Mouse (Mus musculus) brown adipose tissue, adult 24 weeks (tissue): ENCODE measurements at regions not wholly inside any gene's neighbourhood (a gene's known extent, or its start where the extent isn't known, plus 50 kb on each side); places are given as distances from the start of the nearest gene placed in this dataset.

Experiments
- H3K27ac ChIP-seq: fragments of 200-500 bp; replicated peaks from 2 replicates; pipeline ENCODE4 v1.5.1; 2012; ENCODE audit warnings: low read depth, mild to moderate bottlenecking, low read length
- H3K4me1 ChIP-seq: fragments of 200-500 bp; 2 replicates; pipeline ENCODE4 v1.6.1; 2012; ENCODE audit warnings: low read length, mixed read lengths; ENCODE audit not compliant: control insufficient read depth, insufficient read depth, insufficient read length
- H3K4me3 ChIP-seq: fragments of 200-500 bp; 2 replicates; pipeline ENCODE4 v1.5.1; 2012; ENCODE audit warnings: low read depth, mild to moderate bottlenecking, low read length, moderate library complexity; ENCODE audit not compliant: insufficient read depth

GRCm38 (mm10) chr3:150752787-150753186 is 684.9 kb upstream of the Adgrl4 start:
- no peaks in the 10 kb centered on the region for H3K4me1 ChIP-seq
- no peak overlapping the region for H3K27ac ChIP-seq
- no peak overlapping the region for H3K4me3 ChIP-seq

- no peaks in the 10 kb centered on the region for H3K4me1 ChIP-seq
- no peak overlapping the region for H3K27ac ChIP-seq
- H3K4me3 ChIP-seq = no peak overlapping the region
Measured at GRCm38 (mm10) chr3:150759854-150760253, 677.8 kb upstream of the Adgrl4 start.

DNA sequence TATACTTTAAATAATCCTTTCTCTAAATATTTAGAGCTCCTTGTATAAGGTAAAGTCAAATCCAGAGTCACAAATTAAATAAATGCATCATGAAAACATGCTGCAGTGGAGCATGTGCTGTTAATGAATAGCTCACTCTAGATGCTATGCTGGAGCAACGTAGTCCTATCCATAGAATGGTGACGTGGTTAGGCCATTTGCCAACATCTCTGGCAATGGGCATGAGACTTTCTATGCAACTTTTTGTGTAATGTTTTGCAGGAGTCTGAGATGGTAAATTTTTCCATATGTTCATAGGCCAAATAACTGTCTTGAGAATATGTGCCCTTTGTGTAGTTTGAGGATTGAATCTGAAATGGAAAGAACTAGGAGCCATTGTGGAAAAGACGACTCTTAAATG is 653.1 kb upstream of the Adgrl4 start:
- H3K27ac ChIP-seq = no peak overlapping the region

GRCm38 (mm10) chr3:150817807-150818206 is 619.9 kb upstream of the Adgrl4 start:
- Histone ChIP-seq H3K4me1 (no peaks in the 10 kb centered on the region), H3K4me3 (no peak overlapping the region), H3K27ac (no peak overlapping the region)

More for the DNA sequence above, 653.1 kb upstream of the Adgrl4 start:
- Histone ChIP-seq H3K4me3 (no peak overlapping the region), H3K4me1 (no peaks in the 10 kb centered on the region)

GRCm38 (mm10) chr3:150819369-150819768 is 618.3 kb upstream of the Adgrl4 start:
- Histone ChIP-seq H3K4me3 (no peak overlapping the region), H3K27ac (no peak overlapping the region), H3K4me1 (no peaks in the 10 kb centered on the region)

GRCm38 (mm10) chr3:150820039-150820438 is 617.6 kb upstream of the Adgrl4 start:
- H3K27ac ChIP-seq = no peak overlapping the region
- no peaks in the 10 kb centered on the region for H3K4me1 ChIP-seq

GRCm38 (mm10) chr3:150846029-150846428 is 591.7 kb upstream of the Adgrl4 start:
- no peak overlapping the region for H3K27ac ChIP-seq
- H3K4me1 ChIP-seq = no peaks in the 10 kb centered on the region

More at GRCm38 (mm10) chr3:150820039-150820438, 617.6 kb upstream of the Adgrl4 start:
- H3K4me3 ChIP-seq = no peak overlapping the region

DNA sequence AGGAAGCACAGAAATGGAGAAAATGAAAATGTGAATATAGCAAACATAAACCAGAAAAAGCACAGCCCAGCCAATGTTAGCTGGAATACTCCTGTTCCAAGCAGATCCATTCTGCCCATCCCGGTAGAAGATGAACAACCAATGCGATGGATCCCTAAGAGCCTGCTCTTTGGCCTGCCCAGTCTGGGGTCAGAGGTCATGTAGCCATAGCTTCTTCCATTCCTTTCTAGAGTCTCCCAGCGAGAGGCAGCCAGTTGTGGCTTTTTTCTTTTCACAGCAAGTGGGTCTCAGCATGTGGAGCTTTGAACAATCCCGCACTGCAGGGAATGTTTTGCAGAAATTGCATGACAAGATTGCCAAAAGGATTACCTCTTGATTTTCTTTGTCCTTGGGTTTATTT is 585.6 kb upstream of the Adgrl4 start:
- Histone ChIP-seq H3K27ac (no peak overlapping the region), H3K4me1 (no peaks in the 10 kb centered on the region), H3K4me3 (no peak overlapping the region)

More at GRCm38 (mm10) chr3:150846029-150846428, 591.7 kb upstream of the Adgrl4 start:
- H3K4me3 ChIP-seq = no peak overlapping the region

DNA sequence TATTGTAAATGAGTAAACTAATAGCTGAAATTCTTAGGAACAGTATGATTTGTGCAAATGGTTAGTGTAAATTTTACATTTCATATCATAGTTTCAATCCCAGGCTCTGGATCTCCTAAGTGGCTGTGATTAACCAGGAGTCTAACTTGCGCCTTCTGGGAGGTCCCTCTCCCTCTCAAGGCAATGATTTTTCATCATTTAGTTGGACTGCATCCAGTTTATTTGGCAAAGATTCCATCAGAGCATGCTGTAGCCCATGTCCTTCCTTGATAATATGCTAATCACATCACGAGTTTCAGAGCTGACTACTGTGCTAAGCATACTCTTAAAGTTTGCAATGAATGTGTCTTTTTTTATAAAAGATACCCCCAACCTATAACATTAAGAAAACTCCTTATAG is 541.0 kb upstream of the Adgrl4 start:
- Histone ChIP-seq H3K4me1 (no peaks in the 10 kb centered on the region), H3K27ac (no peak overlapping the region), H3K4me3 (no peak overlapping the region)

- Histone ChIP-seq H3K4me3 (no peak overlapping the region), H3K27ac (no peak overlapping the region)
Measured at GRCm38 (mm10) chr3:150910091-150910490, 527.6 kb upstream of the Adgrl4 start.

DNA sequence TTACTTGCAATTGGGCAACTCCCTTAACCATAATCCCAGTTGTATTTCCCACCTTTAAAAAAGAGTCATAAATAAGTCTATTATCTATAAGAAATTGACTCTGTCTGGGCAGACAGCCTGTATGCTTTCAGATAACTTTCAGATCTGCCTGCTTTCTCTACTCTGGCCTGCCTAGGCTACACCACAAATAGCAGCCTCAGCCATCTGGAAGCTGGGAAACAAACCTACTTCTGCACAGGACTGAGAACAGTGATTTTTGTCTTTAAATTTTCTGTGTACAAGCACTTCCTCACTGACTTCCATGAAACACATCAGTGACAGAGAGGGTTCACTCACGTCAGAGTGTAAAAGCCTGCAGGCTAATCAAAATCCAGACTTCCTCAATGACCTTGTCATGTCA is 482.8 kb upstream of the Adgrl4 start:
- H3K27ac ChIP-seq = no peak overlapping the region
- no peaks in the 10 kb centered on the region for H3K4me1 ChIP-seq
- no peak overlapping the region for H3K4me3 ChIP-seq

More at GRCm38 (mm10) chr3:150910091-150910490, 527.6 kb upstream of the Adgrl4 start:
- H3K4me1 ChIP-seq = no peaks in the 10 kb centered on the region

DNA sequence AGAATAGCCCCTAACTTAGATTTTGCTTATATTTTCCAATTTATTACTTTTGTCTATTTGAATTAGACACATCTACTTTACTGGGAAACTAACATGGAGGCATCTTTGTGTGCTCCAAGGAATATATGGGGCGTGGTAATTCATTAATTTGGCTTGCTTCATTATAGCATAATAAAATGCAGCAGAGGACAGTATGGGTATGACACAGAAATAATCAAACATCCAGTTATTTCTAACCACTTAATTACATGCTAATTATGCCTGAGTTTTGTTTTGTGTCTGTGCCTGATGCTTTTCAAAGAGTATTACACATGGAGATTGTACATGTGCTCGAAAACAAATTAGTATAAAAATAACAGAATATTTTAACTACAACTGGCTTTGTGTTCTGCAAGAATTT is 438.0 kb upstream of the Adgrl4 start:
- Histone ChIP-seq H3K4me3 (no peak overlapping the region), H3K27ac (no peak overlapping the region), H3K4me1 (no peaks in the 10 kb centered on the region)

GRCm38 (mm10) chr3:151000217-151000616 is 437.5 kb upstream of the Adgrl4 start:
- Histone ChIP-seq H3K4me3 (no peak overlapping the region), H3K4me1 (no peaks in the 10 kb centered on the region), H3K27ac (no peak overlapping the region)

GRCm38 (mm10) chr3:151001881-151002412 is 435.7 kb upstream of the Adgrl4 start:
- Histone ChIP-seq H3K4me3 (no peak overlapping the region), H3K4me1 (no peaks in the 10 kb centered on the region)

GRCm38 (mm10) chr3:151003524-151003923 is 434.2 kb upstream of the Adgrl4 start:
- Histone ChIP-seq H3K27ac (no peak overlapping the region), H3K4me3 (no peak overlapping the region), H3K4me1 (no peaks in the 10 kb centered on the region)

More at GRCm38 (mm10) chr3:151001881-151002412, 435.7 kb upstream of the Adgrl4 start:
- no peak overlapping the region for H3K27ac ChIP-seq

DNA sequence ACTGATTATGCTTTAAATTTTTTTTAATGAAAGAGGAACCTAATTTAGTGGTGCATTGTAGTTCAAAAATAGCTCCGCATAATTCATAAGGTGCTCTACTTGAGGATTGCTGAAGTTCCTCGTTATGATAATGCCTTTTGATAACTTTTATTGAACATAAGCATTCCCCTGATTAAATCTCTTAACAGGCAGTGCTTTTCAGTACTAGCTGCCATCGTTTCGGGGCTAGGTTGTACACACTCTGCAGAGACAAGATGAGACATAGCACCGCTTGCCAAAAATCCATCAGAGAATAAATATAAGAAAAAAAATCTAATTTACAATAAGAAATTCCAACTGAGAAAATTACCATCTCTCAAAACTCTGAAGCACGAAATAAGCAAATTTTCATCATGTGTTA is 433.7 kb upstream of the Adgrl4 start:
- H3K4me1 ChIP-seq = no peaks in the 10 kb centered on the region
- no peak overlapping the region for H3K4me3 ChIP-seq
- H3K27ac ChIP-seq = no peak overlapping the region
